Mouse (Mus musculus) hindbrain, postnatal 0 days (tissue): ENCODE results near the gene Gm10024. TPM values are rescaled to one million over a fixed set of nuclear protein-coding genes. Genes with fewer than 3 reads are reported as not detected.
"Not testable (repeated sequence)": the region's sequence is repeated elsewhere in the genome, so short reads cannot be mapped to it uniquely, and the experiment has no call there.

ENCODE experiments used
- ATAC-seq: fragments of 200-750 bp; cut with Nextera tagmentation; 2 replicates; pipeline ENCODE4 v1.8.0; 2017; ENCODE audit warnings: mild to moderate bottlenecking, moderate TSS enrichment, moderate library complexity
- DNase-seq: peaks from one replicate; pipeline ENCODE4 v3.0.0-alpha.2; 2015; ENCODE audit warnings: low spot score
- H3K27ac ChIP-seq: fragments of 300-500 bp; sonication (generic); 2 replicates; pipeline ENCODE4 v1.5.1; 2014; ENCODE audit warnings: mild to moderate bottlenecking
- H3K27me3 ChIP-seq: fragments of 300-500 bp; sonication (generic); 2 replicates; pipeline ENCODE4 v1.6.1; 2014; ENCODE audit warnings: low read length, mixed read lengths; ENCODE audit not compliant: insufficient read depth
- H3K36me3 ChIP-seq: fragments of 300-500 bp; sonication (generic); 2 replicates; pipeline ENCODE4 v1.6.1; 2014; ENCODE audit warnings: low read length, mixed read lengths; ENCODE audit not compliant: insufficient read depth
- H3K4me1 ChIP-seq: fragments of 300-500 bp; sonication (generic); 2 replicates; pipeline ENCODE4 v1.6.1; 2014; ENCODE audit warnings: antibody characterized with exemption, low read length, mixed read lengths; ENCODE audit not compliant: insufficient read depth
- H3K4me2 ChIP-seq: fragments of 300-500 bp; sonication (generic); 2 replicates; pipeline ENCODE4 v1.6.1; 2014; ENCODE audit warnings: low read depth, mild to moderate bottlenecking, low read length, moderate library complexity, mixed read lengths
- H3K4me3 ChIP-seq: fragments of 300-500 bp; sonication (generic); 2 replicates; pipeline ENCODE4 v1.5.1; 2014; ENCODE audit warnings: low read length
- H3K9ac ChIP-seq: fragments of 300-500 bp; sonication (generic); replicated peaks from 2 replicates; pipeline ENCODE4 v1.6.1; 2014; ENCODE audit warnings: mild to moderate bottlenecking, low read length, moderate library complexity, mixed read lengths
- H3K9me3 ChIP-seq: fragments of 300-500 bp; sonication (generic); 2 replicates; pipeline ENCODE4 v1.6.1; 2016; ENCODE audit warnings: low read length, mixed read lengths
- CTCF ChIP-seq: IDR thresholded peaks from 2 replicates; pipeline ENCODE4 v1.5.1; 2016; ENCODE audit warnings: antibody characterized with exemption, control low read depth, low read depth
- WGBS: fragments of 180-500 bp; shearing (Covaris S2); extraction: QIAGEN DNeasy Blood & Tissue Kit; methylation state at CpG from one replicate; pipeline ENCODE4 v1.1.7; 2014; 5-methylcytosine and 5-hydroxymethylcytosine counted together
- polyA plus RNA-seq: library from polyadenylated mRNA; unstranded; fragments of >200 nt; fragmentation: Nextera tagmentation; extraction: Ambion mirVana; gene quantifications from 2 replicates; pipeline ENCODE4 v1.2.1, GENCODE M21; 2015
- total RNA-seq: library from RNA; depleted of rRNA; stranded (reverse); fragments of >200 nt; gene quantifications from 2 replicates; pipeline ENCODE4 v1.2.3, GENCODE M21; 2014

The Gm10024 gene
- total and polyA plus RNA-seq, 2 experiments from 2014 or later: not detected

DNA sequence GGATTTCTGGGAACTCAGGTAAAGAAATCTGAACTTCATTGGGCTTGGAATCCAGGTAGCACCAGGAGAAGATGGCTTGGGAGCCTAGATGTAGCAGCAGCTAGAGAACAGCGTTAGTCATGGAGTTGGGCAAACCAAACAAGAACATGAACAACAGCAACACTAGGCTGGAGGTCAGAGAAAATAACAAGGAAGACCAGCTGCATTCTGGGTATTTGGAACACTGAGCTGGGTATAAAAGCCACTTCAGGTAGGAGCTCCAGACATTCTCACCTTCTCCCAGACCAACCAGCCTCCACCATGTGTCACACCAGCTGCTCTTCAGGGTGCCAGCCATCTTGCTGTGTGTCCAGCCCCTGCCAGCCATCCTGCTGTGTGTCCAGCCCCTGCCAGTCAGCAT is 4.9 kb upstream of the Gm10024 start, which contains the start of gene Gm10272:
Gm10272 (plus strand) TSS at position 301 of the 400 bp plus-strand sequence.
- no peak within 1 kb of the TSS for H3K9ac ChIP-seq
- H3K27me3 ChIP-seq: no peaks in the 10 kb centered on the region
- H3K9me3 ChIP-seq: 0 out of 2 replicates have a peak, but pooled peaks cover 8% of the 10 kb centered on the region
- no peaks in the 10 kb centered on the region for H3K4me1 ChIP-seq
- H3K36me3 ChIP-seq: no peaks in the 10 kb centered on the region
- no peak for TF ChIP-seq CTCF
- ATAC-seq: no peak
- H3K4me2 ChIP-seq: no peak within 1 kb of the TSS
- DNase-seq: no peak
- WGBS: 92% methylated on average over 1 of the region's 1 CpGs
- no peak within 1 kb of the TSS for H3K27ac ChIP-seq
- H3K4me3 ChIP-seq: no peak within 1 kb of the TSS

DNA sequence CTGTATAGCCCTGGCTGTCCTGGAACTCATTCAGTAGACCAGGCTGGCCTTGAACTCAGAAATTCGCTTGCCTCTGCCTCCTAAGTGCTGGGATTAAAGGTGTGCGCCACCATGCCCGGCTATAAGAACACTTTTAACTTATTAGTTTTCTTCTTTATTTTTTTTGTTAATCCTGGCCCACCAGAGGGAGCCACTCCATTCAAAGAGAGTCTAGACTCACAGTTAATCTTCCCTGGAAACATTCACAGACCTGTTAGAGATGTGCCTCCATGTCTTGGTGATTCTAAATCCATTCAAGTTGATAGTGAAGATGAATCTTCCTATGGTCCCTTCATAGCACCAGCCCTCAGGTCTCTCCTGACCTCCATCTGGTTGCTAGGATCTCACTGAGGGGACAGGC is 1.4 kb upstream of the Gm10024 start:
- no peak overlapping the region for H3K27ac ChIP-seq
- no peaks in the 10 kb centered on the region for H3K4me1 ChIP-seq
- H3K4me3 ChIP-seq: no peak overlapping the region
- no peak overlapping the region for H3K4me2 ChIP-seq
- ATAC-seq: no peak
- 0 out of 2 replicates have a peak, but pooled peaks cover 5% of the 10 kb centered on the region for H3K9me3 ChIP-seq
- 86% methylated on average over 3 of the region's 3 CpGs for WGBS
- no peaks in the 10 kb centered on the region for H3K36me3 ChIP-seq
- H3K27me3 ChIP-seq: no peaks in the 10 kb centered on the region
- peak; percentile 43 for DNase-seq
- TF ChIP-seq CTCF: peak; percentile 44
- no peak overlapping the region for H3K9ac ChIP-seq

DNA sequence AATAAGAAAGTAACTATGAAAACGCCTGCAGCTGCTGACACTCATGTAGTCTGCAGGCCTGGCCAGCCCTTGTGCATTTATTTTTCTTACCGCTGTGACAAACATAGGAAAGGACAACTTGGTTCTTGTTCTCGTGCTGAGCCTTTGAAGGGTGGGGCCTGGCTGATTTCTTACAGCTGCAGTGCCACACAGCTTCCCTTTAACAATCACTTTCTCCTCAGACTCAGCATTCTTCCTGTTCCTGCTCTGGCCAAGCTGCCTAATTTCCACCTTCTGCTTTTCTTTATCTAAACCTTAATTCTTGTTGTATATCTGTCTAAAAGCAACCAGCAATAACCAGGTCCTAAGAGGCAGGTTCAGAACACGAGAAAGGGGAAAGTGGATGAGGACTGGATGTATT is 2.5 kb downstream of the Gm10024 start:
- WGBS: 65% methylated on average over 4 of the region's 4 CpGs
- ATAC-seq: no peak

DNA sequence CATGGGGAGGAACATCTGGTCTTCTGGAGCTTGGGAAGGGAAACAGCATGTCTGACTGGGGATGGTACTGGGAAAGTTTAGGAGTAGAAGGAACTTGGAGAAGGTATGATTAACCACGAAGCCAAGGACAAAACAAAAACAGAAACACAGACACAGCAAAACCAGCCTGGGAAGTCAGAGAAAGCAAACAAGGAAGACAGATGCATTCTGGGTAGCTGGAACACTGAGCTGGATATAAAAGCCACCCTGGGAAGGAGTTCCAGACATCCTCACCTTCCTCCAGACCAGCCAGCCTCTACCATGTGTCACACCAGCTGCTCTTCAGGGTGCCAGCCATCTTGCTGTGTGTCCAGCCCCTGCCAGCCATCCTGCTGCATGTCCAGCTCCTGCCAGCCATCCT is 4.2 kb downstream of the Gm10024 start, which contains the start of gene Gm10142:
Gm10142 (plus strand) TSS at position 301 of the 400 bp plus-strand sequence.
- Histone ChIP-seq H3K4me3 (no peak within 1 kb of the TSS), H3K4me2 (no peak within 1 kb of the TSS), H3K9ac (no peak within 1 kb of the TSS), H3K9me3 (0 out of 2 replicates have a peak, but pooled peaks cover 2% of the 10 kb centered on the region), H3K27me3 (no peaks in the 10 kb centered on the region), H3K4me1 (no peaks in the 10 kb centered on the region), H3K27ac (no peak within 1 kb of the TSS), H3K36me3 (no peaks in the 10 kb centered on the region)
- no peak for DNase-seq
- 88% methylated on average over 1 of the region's 1 CpGs for WGBS
- no peak for ATAC-seq
- TF ChIP-seq CTCF: no peak

More for the DNA sequence above, 2.5 kb downstream of the Gm10024 start:
- no peak for DNase-seq
- H3K27me3 ChIP-seq: no peaks in the 10 kb centered on the region
- no peaks in the 10 kb centered on the region for H3K4me1 ChIP-seq
- no peaks in the 10 kb centered on the region for H3K9me3 ChIP-seq
- TF ChIP-seq CTCF: no peak
- no peaks in the 10 kb centered on the region for H3K36me3 ChIP-seq
- H3K4me3 ChIP-seq: no peak overlapping the region
- H3K9ac ChIP-seq: no peak overlapping the region
- H3K4me2 ChIP-seq: no peak overlapping the region
- no peak overlapping the region for H3K27ac ChIP-seq

DNA sequence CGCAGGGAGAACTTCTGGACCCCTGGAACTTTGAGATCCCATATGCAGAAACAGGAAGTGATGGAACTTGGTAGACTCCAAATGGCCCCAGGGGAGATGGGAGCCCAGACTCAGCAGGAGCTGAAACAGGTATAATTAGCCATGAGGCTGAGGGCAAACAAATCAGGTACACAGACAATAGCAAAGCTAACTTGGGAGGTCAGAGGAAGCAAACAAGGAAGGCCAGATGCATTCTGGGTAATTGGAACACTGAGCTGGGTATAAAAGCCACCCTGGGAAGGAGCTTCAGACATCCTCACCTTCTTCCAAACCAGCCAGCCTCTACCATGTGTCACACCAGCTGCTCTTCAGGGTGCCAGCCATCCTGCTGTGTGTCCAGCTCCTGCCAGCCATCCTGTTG is 9.0 kb downstream of the Gm10024 start, which contains the start of gene Krtap12-1:
Krtap12-1 (plus strand) TSS at position 301 of the 400 bp plus-strand sequence.
- not testable (repeated sequence) for H3K4me1 ChIP-seq

DNA sequence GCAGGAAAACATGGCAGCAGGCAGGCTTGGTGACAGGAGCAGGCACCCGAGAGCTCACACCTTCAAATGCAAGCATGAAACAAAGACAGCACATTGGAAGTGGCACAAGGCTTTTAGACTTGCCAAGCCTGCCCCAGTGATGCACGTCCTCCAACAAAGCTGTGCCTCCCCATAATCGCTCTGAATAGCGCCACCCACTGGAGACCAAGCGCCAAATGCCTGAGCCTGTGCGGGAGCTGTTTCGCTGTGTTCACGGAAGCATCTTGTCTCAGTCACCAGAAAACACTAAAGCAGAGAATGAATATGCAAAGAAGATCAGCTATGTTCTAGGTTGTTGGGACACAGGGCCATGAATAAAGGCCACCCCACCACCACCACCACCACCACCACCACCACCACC is 13.6 kb downstream of the Gm10024 start:
- H3K4me2 ChIP-seq: no peak overlapping the region
- no peak for ATAC-seq

More for the DNA sequence above, 9.0 kb downstream of the Gm10024 start, which contains the start of gene Krtap12-1:
- not testable (repeated sequence) for ATAC-seq, H3K4me2 ChIP-seq, DNase-seq, H3K36me3 ChIP-seq, H3K27ac ChIP-seq, H3K9ac ChIP-seq, H3K27me3 ChIP-seq, H3K4me3 ChIP-seq, H3K9me3 ChIP-seq
- 89% methylated on average over 1 of the region's 1 CpGs for WGBS

DNA sequence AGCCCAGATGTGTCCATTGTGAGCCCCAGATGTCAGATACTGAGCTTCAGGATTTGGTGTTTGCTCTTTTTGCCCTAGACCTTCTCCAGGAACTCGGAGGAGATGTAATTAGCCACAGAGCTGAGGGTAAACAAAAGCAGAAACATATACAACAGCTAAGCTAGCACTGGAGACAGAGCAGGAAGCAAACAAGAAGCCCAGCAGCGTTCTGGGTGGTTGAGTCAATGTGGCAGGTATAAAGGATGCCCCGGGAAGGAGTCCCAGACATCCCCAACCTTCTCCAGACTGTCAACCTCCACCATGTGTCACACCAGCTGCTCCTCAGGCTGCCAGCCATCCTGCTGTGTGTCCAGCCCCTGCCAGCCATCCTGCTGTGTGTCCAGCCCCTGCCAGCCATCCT is 14.9 kb downstream of the Gm10024 start, which contains the start of gene Gm10100:
Gm10100 (plus strand) TSS at position 301 of the 400 bp plus-strand sequence.
- Histone ChIP-seq H3K27ac (no peak within 1 kb of the TSS), H3K4me1 (no peaks in the 10 kb centered on the region), H3K36me3 (no peaks in the 10 kb centered on the region), H3K27me3 (no peaks in the 10 kb centered on the region), H3K9me3 (no peaks in the 10 kb centered on the region), H3K9ac (no peak within 1 kb of the TSS), H3K4me3 (no peak within 1 kb of the TSS), H3K4me2 (no peak within 1 kb of the TSS)
- WGBS: 22% methylated on average over 3 of the region's 3 CpGs
- TF ChIP-seq CTCF: no peak
- ATAC-seq: no peak
- no peak for DNase-seq

More for the DNA sequence above, 13.6 kb downstream of the Gm10024 start:
- H3K27ac ChIP-seq: no peak overlapping the region
- H3K9ac ChIP-seq: no peak overlapping the region
- no peak for DNase-seq
- H3K9me3 ChIP-seq: 0 out of 2 replicates have a peak, but pooled peaks cover 2% of the 10 kb centered on the region
- H3K36me3 ChIP-seq: no peaks in the 10 kb centered on the region
- H3K27me3 ChIP-seq: no peaks in the 10 kb centered on the region
- 76% methylated on average over 8 of the region's 8 CpGs for WGBS
- H3K4me1 ChIP-seq: no peaks in the 10 kb centered on the region
- H3K4me3 ChIP-seq: no peak overlapping the region
- no peak for TF ChIP-seq CTCF
